Mouse (Mus musculus): ENCODE measurements around the gene Ssc5d. TPM values are rescaled to one million over a fixed set of nuclear protein-coding genes. Genes with fewer than 3 reads are reported as not detected.
A peak's percentile ranks its signal among the peaks of the same experiment; 100 is the strongest.

The Ssc5d gene
- polyA plus RNA-seq, 1 experiment from 2014 or later: 1.4 TPM

DNA sequence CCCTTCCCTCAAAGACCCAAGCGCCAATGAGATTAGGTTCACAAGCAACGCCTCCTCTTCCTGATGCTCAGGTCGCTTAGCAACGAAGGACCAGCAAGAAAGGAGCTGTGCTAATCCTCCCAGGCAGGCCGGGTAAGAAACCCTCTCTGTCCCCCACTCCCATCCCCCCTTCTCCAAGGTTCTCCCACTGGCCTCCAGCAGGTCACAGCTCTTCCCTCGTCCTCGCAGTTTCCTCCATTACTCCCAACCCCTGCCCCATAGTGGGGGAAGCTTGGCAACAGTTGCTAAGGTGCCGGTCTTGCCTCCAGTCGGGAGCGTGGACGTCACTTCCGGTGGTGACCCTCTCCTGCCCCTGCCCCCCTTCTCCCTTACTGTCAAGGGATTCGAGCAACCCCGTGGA, 3.1 kb upstream of the Ssc5d start:
- 0% methylated on average over 14 of the region's 14 CpGs for WGBS
- peak overlapping the region; percentile 34 for H3K4me3 ChIP-seq (ENCODE audit: low read depth, low read length)
- peak overlapping the region; percentile 93 for H3K27ac ChIP-seq (ENCODE audit: low read depth, low read length)
- peak overlapping the region; percentile 55 for H3K9ac ChIP-seq (ENCODE audit: low read depth, low read length)
- DNase-seq (ENCODE audit: low spot score) (peak; percentile 92), ATAC-seq (ENCODE audit: low FRiP score) (peak; percentile 79)
- 0 out of 2 replicates have a peak, but pooled peaks cover 7% of the 10 kb centered on the region for H3K36me3 ChIP-seq (ENCODE audit: control insufficient read depth, insufficient read depth, low read length)
- H3K27me3 ChIP-seq (ENCODE audit: control insufficient read depth, insufficient read depth, low read length): no peaks in the 10 kb centered on the region
- no peaks in the 10 kb centered on the region for H3K9me3 ChIP-seq (ENCODE audit: control insufficient read depth, low read length)
- H3K4me2 ChIP-seq (replicated peaks; ENCODE audit: low read depth, low read length): peak overlapping the region; percentile 84
- H3K4me1 ChIP-seq (replicated peaks; ENCODE audit: control insufficient read depth, insufficient read depth, low read length): peaks cover 29% of the 10 kb centered on the region

DNA sequence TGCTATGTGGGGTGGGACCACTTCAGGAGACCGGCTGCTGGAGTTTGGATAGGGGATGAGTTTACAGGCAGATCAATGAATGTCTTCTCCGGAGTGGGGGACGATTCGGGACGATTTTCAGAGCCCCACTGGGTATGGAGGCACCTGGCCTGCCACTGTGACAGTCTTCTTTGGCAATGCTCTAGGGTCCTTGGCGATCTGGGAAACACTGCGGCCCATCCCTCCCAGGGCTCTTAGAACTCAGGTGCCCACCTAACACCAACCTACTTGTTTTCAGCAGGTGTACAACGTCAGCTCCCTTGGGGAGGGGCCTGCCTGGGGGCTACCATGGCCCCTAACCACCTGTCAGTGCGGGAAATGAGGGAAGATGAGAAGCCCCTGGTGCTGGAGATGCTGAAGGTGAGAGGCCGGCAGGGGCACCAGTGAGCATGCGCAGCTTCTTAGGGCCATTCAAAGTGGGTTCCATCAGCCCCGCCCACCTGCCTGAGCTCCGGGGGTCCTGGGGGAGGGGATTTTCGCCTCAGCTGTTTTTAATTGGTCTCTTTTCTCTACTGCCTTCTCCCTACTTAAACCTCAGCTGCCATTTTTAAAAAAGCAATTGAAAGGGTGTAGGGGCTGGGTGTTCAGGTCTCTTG, 2.5 kb upstream of the Ssc5d start:
- Histone ChIP-seq H3K4me1 (replicated peaks; ENCODE audit: control insufficient read depth, insufficient read depth, low read length) (peaks cover 29% of the 10 kb centered on the region), H3K27ac (ENCODE audit: low read depth, low read length) (peak overlapping the region; percentile 93), H3K9me3 (ENCODE audit: control insufficient read depth, low read length) (no peaks in the 10 kb centered on the region), H3K36me3 (ENCODE audit: control insufficient read depth, insufficient read depth, low read length) (0 out of 2 replicates have a peak, but pooled peaks cover 7% of the 10 kb centered on the region), H3K4me3 (ENCODE audit: low read depth, low read length) (peak overlapping the region; percentile 34), H3K4me2 (replicated peaks; ENCODE audit: low read depth, low read length) (peak overlapping the region; percentile 84), H3K9ac (ENCODE audit: low read depth, low read length) (peak overlapping the region; percentile 55), H3K27me3 (ENCODE audit: control insufficient read depth, insufficient read depth, low read length) (no peaks in the 10 kb centered on the region)
- peak; percentile 59 for ATAC-seq (ENCODE audit: low FRiP score)
- under 1% methylated on average over 14 of the region's 14 CpGs for WGBS
- DNase-seq (ENCODE audit: low spot score): peak; percentile 91

DNA sequence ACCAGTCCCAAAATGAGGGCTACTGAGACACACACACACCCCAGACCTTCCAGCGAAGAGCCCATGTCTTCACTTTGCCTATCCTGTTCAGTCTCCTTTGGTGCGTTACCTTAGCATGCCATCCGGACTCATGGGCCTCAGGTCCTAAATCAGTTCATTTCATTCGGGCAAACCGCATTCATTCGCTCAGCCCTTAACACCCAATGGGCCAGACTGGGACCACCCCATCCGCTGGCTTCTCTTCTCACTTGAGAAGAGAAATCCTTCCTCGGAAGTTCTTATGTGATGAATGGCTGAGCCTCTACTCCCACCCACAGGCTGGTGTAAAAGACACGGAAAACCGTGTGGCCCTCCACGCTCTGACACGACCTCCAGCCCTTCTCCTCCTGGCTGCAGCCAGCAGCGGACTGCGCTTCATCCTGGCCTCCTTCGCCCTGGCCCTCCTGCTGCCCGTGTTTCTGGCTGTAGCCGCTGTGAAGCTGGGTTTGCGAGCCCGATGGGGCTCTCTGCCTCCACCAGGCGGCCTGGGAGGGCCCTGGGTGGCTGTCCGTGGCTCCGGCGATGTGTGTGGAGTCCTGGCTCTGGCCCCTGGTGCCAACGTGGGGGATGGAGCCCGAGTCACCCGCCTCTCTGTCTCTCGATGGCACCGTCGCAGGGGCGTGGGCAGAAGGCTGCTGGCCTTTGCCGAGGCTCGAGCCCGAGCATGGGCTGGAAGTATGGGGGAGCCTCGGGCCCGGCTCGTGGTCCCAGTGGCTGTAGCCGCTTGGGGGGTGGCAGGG, 1.8 kb upstream of the Ssc5d start:
- Histone ChIP-seq H3K36me3 (ENCODE audit: control insufficient read depth, insufficient read depth, low read length) (0 out of 2 replicates have a peak, but pooled peaks cover 3% of the 10 kb centered on the region), H3K4me2 (replicated peaks; ENCODE audit: low read depth, low read length) (peak overlapping the region; percentile 84), H3K27ac (ENCODE audit: low read depth, low read length) (peak overlapping the region; percentile 93), H3K9ac (ENCODE audit: low read depth, low read length) (peak overlapping the region; percentile 55), H3K4me1 (replicated peaks; ENCODE audit: control insufficient read depth, insufficient read depth, low read length) (peaks cover 29% of the 10 kb centered on the region), H3K27me3 (ENCODE audit: control insufficient read depth, insufficient read depth, low read length) (no peaks in the 10 kb centered on the region), H3K9me3 (ENCODE audit: control insufficient read depth, low read length) (no peaks in the 10 kb centered on the region), H3K4me3 (ENCODE audit: low read depth, low read length) (peak overlapping the region; percentile 34)
- 6% methylated on average over 37 of the region's 37 CpGs for WGBS
- peak; percentile 63 for DNase-seq (ENCODE audit: low spot score)
- ATAC-seq (ENCODE audit: low FRiP score): no peak

DNA sequence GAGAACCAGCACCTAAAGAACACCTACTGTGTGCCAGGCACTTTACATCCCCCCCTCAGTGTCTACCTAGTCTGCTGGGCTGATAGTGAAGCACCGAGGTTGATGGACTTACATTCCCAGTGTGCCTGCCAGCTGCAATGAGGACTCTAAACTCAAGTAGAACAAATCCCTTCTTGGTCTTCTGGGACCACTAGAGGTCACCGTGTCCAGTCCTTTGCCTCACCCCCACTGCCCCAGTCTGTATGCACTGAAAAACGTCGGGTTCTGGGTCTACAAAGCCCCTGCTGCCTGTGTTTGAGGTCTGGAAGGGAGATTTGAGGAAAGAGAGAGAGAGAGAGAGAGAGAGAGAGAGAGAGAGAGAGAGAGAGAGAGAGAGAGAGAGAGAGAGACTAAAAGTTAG, 1.1 kb upstream of the Ssc5d start:
- Histone ChIP-seq H3K9ac (ENCODE audit: low read depth, low read length) (peak overlapping the region; percentile 55; the same call in 1 of the 2 replicates), H3K27me3 (ENCODE audit: control insufficient read depth, insufficient read depth, low read length) (no peaks in the 10 kb centered on the region), H3K4me1 (replicated peaks; ENCODE audit: control insufficient read depth, insufficient read depth, low read length) (peaks cover 29% of the 10 kb centered on the region), H3K9me3 (ENCODE audit: control insufficient read depth, low read length) (no peaks in the 10 kb centered on the region), H3K4me3 (ENCODE audit: low read depth, low read length) (peak overlapping the region; percentile 34; the same call in 1 of the 2 replicates), H3K27ac (ENCODE audit: low read depth, low read length) (peak overlapping the region; percentile 93), H3K36me3 (ENCODE audit: control insufficient read depth, insufficient read depth, low read length) (no peaks in the 10 kb centered on the region), H3K4me2 (replicated peaks; ENCODE audit: low read depth, low read length) (peak overlapping the region; percentile 84; the same call in 1 of the 2 replicates)
- ATAC-seq (ENCODE audit: low FRiP score) (no peak), DNase-seq (ENCODE audit: low spot score) (no peak)
- 9% methylated on average over 4 of the region's 4 CpGs for WGBS

DNA sequence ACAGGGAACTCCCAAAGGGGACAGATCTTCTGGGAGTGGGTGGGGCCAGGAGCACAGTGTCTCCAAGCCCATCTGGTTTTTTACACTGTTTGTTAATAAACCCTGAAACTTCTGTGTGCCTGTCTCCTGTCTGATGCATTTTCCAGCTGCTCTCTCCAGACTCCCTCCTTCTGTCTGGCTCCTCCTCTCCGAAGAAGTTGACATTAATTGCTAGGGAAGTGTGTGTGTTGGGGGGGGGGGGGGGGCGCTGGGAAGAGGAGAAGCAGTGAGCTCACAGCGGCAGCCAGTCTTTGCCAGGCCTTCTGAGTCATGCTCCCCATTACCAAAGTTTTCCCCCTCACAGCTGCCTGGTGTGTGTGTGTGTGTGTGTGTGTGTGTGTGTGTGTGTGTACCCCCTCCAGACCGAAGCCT, 689 bp upstream of the Ssc5d start:
- Histone ChIP-seq H3K9ac (ENCODE audit: low read depth, low read length) (0 out of 2 replicates have a peak overlapping the region, but pooled peaks have one; percentile 42), H3K4me2 (replicated peaks; ENCODE audit: low read depth, low read length) (0 out of 2 replicates have a peak overlapping the region, but pooled peaks have one; percentile 0), H3K4me3 (ENCODE audit: low read depth, low read length) (no peak overlapping the region), H3K27ac (ENCODE audit: low read depth, low read length) (peak overlapping the region; percentile 93), H3K27me3 (ENCODE audit: control insufficient read depth, insufficient read depth, low read length) (no peaks in the 10 kb centered on the region), H3K36me3 (ENCODE audit: control insufficient read depth, insufficient read depth, low read length) (no peaks in the 10 kb centered on the region), H3K4me1 (replicated peaks; ENCODE audit: control insufficient read depth, insufficient read depth, low read length) (peaks cover 29% of the 10 kb centered on the region), H3K9me3 (ENCODE audit: control insufficient read depth, low read length) (no peaks in the 10 kb centered on the region)
- ATAC-seq (ENCODE audit: low FRiP score): no peak
- peak; percentile 41 for DNase-seq (ENCODE audit: low spot score)
- 8% methylated on average over 3 of the region's 4 CpGs for WGBS

DNA sequence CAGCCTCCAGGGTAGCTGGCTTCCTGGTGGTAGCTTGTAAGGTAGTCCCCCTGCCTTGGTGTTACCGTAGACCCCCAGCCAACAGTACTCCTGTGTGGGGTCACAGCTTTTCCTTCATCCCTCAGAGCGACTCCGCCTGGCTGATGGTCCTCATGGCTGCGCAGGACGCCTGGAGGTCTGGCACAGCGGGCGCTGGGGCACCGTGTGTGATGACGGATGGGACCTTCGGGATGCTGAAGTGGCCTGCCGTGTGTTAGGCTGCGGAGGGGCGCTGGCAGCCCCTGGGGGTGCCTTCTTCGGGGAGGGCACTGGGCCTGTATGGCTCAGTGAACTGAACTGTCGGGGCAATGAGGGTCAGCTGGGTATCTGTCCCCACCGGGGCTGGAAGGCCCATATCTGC, 1.3 kb downstream of the Ssc5d start:
- Histone ChIP-seq H3K27ac (ENCODE audit: low read depth, low read length) (no peak overlapping the region), H3K36me3 (ENCODE audit: control insufficient read depth, insufficient read depth, low read length) (no peaks in the 10 kb centered on the region), H3K4me1 (replicated peaks; ENCODE audit: control insufficient read depth, insufficient read depth, low read length) (peaks cover 27% of the 10 kb centered on the region), H3K9ac (ENCODE audit: low read depth, low read length) (0 out of 2 replicates have a peak overlapping the region, but pooled peaks have one; percentile 5), H3K9me3 (ENCODE audit: control insufficient read depth, low read length) (no peaks in the 10 kb centered on the region), H3K4me2 (replicated peaks; ENCODE audit: low read depth, low read length) (no peak overlapping the region), H3K27me3 (ENCODE audit: control insufficient read depth, insufficient read depth, low read length) (no peaks in the 10 kb centered on the region), H3K4me3 (ENCODE audit: low read depth, low read length) (no peak overlapping the region)
- no peak for ATAC-seq (ENCODE audit: low FRiP score)
- WGBS: 68% methylated on average over 16 of the region's 16 CpGs
- DNase-seq (ENCODE audit: low spot score): no peak

DNA sequence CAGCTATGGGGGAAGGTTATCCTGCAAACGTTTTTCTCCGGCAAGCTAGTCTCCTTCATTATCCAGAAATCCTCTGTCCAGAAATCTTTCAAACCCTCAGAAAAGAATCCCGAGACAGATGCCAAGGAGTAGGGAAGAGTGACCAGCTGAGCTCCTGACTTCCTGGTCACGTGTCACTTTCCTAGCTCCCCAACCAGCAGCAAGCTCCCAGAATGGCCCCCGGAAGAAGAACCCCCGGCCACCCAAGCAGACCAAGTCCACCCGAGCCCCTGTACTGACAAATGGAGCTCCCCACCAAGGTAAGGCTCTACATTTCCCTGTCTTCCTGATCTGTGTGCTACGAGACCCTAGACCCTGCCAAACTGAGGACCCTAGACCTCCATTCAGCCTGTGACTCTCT, 2.1 kb downstream of the Ssc5d start:
- H3K9me3 ChIP-seq (ENCODE audit: control insufficient read depth, low read length): no peaks in the 10 kb centered on the region
- H3K4me3 ChIP-seq (ENCODE audit: low read depth, low read length): no peak overlapping the region
- no peaks in the 10 kb centered on the region for H3K27me3 ChIP-seq (ENCODE audit: control insufficient read depth, insufficient read depth, low read length)
- 60% methylated on average over 8 of the region's 8 CpGs for WGBS
- H3K9ac ChIP-seq (ENCODE audit: low read depth, low read length): no peak overlapping the region
- H3K4me2 ChIP-seq (replicated peaks; ENCODE audit: low read depth, low read length): no peak overlapping the region
- no peaks in the 10 kb centered on the region for H3K36me3 ChIP-seq (ENCODE audit: control insufficient read depth, insufficient read depth, low read length)
- no peak overlapping the region for H3K27ac ChIP-seq (ENCODE audit: low read depth, low read length)
- H3K4me1 ChIP-seq (replicated peaks; ENCODE audit: control insufficient read depth, insufficient read depth, low read length): peaks cover 23% of the 10 kb centered on the region
- ATAC-seq (ENCODE audit: low FRiP score): no peak
- DNase-seq (ENCODE audit: low spot score): no peak

DNA sequence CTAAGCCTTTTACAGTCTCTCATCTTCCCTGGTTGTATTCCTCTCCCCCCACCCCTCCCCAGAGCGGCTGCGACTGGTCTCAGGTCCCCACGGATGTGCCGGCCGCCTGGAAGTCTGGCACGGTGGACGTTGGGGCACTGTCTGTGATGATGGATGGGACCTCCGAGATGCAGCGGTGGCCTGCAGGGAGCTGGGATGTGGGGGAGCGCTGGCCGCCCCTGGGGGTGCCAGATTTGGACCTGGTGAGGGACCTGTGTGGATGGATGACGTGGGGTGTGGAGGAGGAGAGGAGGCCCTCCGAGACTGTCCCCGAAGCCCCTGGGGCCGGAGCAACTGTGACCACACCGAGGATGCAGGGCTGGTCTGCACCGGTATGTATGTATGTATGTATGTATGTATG, 2.7 kb downstream of the Ssc5d start:
- 64% methylated on average over 17 of the region's 17 CpGs for WGBS
- no peak overlapping the region for H3K4me3 ChIP-seq (ENCODE audit: low read depth, low read length)
- no peak overlapping the region for H3K27ac ChIP-seq (ENCODE audit: low read depth, low read length)
- H3K36me3 ChIP-seq (ENCODE audit: control insufficient read depth, insufficient read depth, low read length): no peaks in the 10 kb centered on the region
- peaks cover 19% of the 10 kb centered on the region for H3K4me1 ChIP-seq (replicated peaks; ENCODE audit: control insufficient read depth, insufficient read depth, low read length)
- H3K9ac ChIP-seq (ENCODE audit: low read depth, low read length): no peak overlapping the region
- H3K9me3 ChIP-seq (ENCODE audit: control insufficient read depth, low read length): no peaks in the 10 kb centered on the region
- DNase-seq (ENCODE audit: low spot score) (no peak), ATAC-seq (ENCODE audit: low FRiP score) (no peak)
- no peaks in the 10 kb centered on the region for H3K27me3 ChIP-seq (ENCODE audit: control insufficient read depth, insufficient read depth, low read length)
- H3K4me2 ChIP-seq (replicated peaks; ENCODE audit: low read depth, low read length): no peak overlapping the region
